Mouse (Mus musculus) heart, postnatal 4 days (tissue): ENCODE data around the gene Cmtm2b. TPM values are rescaled to one million over a fixed set of nuclear protein-coding genes. Genes with fewer than 3 reads are reported as not detected.
"Not testable (repeated sequence)": the region's sequence is repeated elsewhere in the genome, so short reads cannot be mapped to it uniquely, and the experiment has no call there.

ENCODE experiments used
- DNase-seq: peaks from one replicate; pipeline ENCODE4 v3.0.0; 2021
- total RNA-seq, 2 experiments: library from RNA; stranded (reverse); gene quantifications; 2 replicates each; pipeline ENCODE4 v1.2.3; 2021

Cmtm2b gene
- total RNA-seq: not detected

GRCm38 (mm10) chr8:104321930-104322329, at the start of gene Cmtm2b:
TSS of gene Cmtm2b (plus strand) at chr8:104322230.
- not testable (repeated sequence) for DNase-seq

GRCm38 (mm10) chr8:104293081-104293480, 28.9 kb upstream of the Cmtm2b start, which contains the start of gene Cmtm2a:
TSS of gene Cmtm2a (minus strand) at chr8:104293181.
- DNase-seq: not testable (repeated sequence)

GRCm38 (mm10) chr8:104294396-104294795, 27.6 kb upstream of the Cmtm2b start:
- DNase-seq: no peak

GRCm38 (mm10) chr8:104301577-104301976, 20.5 kb upstream of the Cmtm2b start:
- peak; percentile 23 for DNase-seq

GRCm38 (mm10) chr8:104302536-104302935, 19.5 kb upstream of the Cmtm2b start:
- not testable (repeated sequence) for DNase-seq

- DNase-seq: no peak
Measured at GRCm38 (mm10) chr8:104304962-104305361, 17.1 kb upstream of the Cmtm2b start.

GRCm38 (mm10) chr8:104308341-104308740, 13.7 kb upstream of the Cmtm2b start:
- DNase-seq: not testable (repeated sequence)

- not testable (repeated sequence) for DNase-seq
Measured at GRCm38 (mm10) chr8:104309441-104310155, 12.4 kb upstream of the Cmtm2b start, which contains the start of the genes Gm45711 and Cmtm1. TSS of gene Gm45711 (minus strand) at chr8:104310081. TSS of gene Cmtm1 (minus strand) at chr8:104310145.

- not testable (repeated sequence) for DNase-seq
Measured at GRCm38 (mm10) chr8:104312023-104312422, 10.0 kb upstream of the Cmtm2b start.

- DNase-seq: peak; percentile 32
Measured at GRCm38 (mm10) chr8:104313311-104313710, 8.7 kb upstream of the Cmtm2b start.

GRCm38 (mm10) chr8:104321267-104321666, 763 bp upstream of the Cmtm2b start, which contains the start of gene Gm11020:
TSS of gene Gm11020 (plus strand) at chr8:104321567.
- DNase-seq: not testable (repeated sequence)

- no peak for DNase-seq
Measured at GRCm38 (mm10) chr8:104332665-104333631, 10.9 kb downstream of the Cmtm2b start.

- DNase-seq: no peak
Measured at GRCm38 (mm10) chr8:104333786-104334185, 11.8 kb downstream of the Cmtm2b start.

GRCm38 (mm10) chr8:104334196-104334595, 12.2 kb downstream of the Cmtm2b start:
- no peak for DNase-seq

- DNase-seq: no peak
Measured at GRCm38 (mm10) chr8:104336806-104337205, 14.8 kb downstream of the Cmtm2b start.

- no peak for DNase-seq
Measured at GRCm38 (mm10) chr8:104337890-104338289, 15.9 kb downstream of the Cmtm2b start.

- peak; percentile 57 for DNase-seq
Measured at GRCm38 (mm10) chr8:104339229-104339982, 17.4 kb downstream of the Cmtm2b start, which contains the start of gene Cmtm3. TSS of gene Cmtm3 (plus strand) at chr8:104339410.

- DNase-seq: no peak
Measured at GRCm38 (mm10) chr8:104339983-104340232, 17.9 kb downstream of the Cmtm2b start.

- peak; percentile 88 for DNase-seq
Measured at GRCm38 (mm10) chr8:104340233-104341105, 18.4 kb downstream of the Cmtm2b start.

- peak; percentile 86 for DNase-seq
Measured at GRCm38 (mm10) chr8:104341106-104341561, 19.1 kb downstream of the Cmtm2b start.

GRCm38 (mm10) chr8:104341678-104342077, 19.6 kb downstream of the Cmtm2b start:
- no peak for DNase-seq
